Mouse (Mus musculus) midbrain, embryonic 12.5 days (tissue): Measurements from ENCODE around the gene Stk24. TPM values are rescaled to one million over a fixed set of nuclear protein-coding genes. Genes with fewer than 3 reads are reported as not detected.

Source experiments
- ATAC-seq: fragments of 200-750 bp; cut with Nextera tagmentation; 2 replicates; pipeline ENCODE4 v1.8.0; 2017; ENCODE audit warnings: low read depth, moderate TSS enrichment, moderate library complexity; ENCODE audit not compliant: low FRiP score
- H3K27ac ChIP-seq: fragments of 300-500 bp; sonication (generic); replicated peaks from 2 replicates; pipeline ENCODE4 v1.5.1; 2016; ENCODE audit warnings: mild to moderate bottlenecking
- H3K27me3 ChIP-seq: fragments of 300-500 bp; sonication (generic); 2 replicates; pipeline ENCODE4 v1.6.1; 2016; ENCODE audit warnings: mild to moderate bottlenecking
- H3K36me3 ChIP-seq: fragments of 300-500 bp; sonication (generic); 2 replicates; pipeline ENCODE4 v1.6.1; 2016
- H3K4me1 ChIP-seq: fragments of 300-500 bp; sonication (generic); 2 replicates; pipeline ENCODE4 v1.6.1; 2016
- H3K4me2 ChIP-seq: fragments of 300-500 bp; sonication (generic); replicated peaks from 2 replicates; pipeline ENCODE4 v1.6.1; 2016; ENCODE audit warnings: mild to moderate bottlenecking, moderate library complexity
- H3K4me3 ChIP-seq: fragments of 300-500 bp; sonication (generic); 2 replicates; pipeline ENCODE4 v1.5.1; 2016; ENCODE audit warnings: mild to moderate bottlenecking
- H3K9ac ChIP-seq: fragments of 300-500 bp; sonication (generic); replicated peaks from 2 replicates; pipeline ENCODE4 v1.6.1; 2016; ENCODE audit warnings: mild to moderate bottlenecking, moderate library complexity
- H3K9me3 ChIP-seq: fragments of 300-500 bp; sonication (generic); 2 replicates; pipeline ENCODE4 v1.6.1; 2016; ENCODE audit warnings: mild to moderate bottlenecking
- WGBS: fragments of 180-500 bp; shearing (Covaris S2); methylation state at CpG from one replicate; pipeline ENCODE4 v1.1.7; 2016; 5-methylcytosine and 5-hydroxymethylcytosine counted together
- polyA plus RNA-seq: library from polyadenylated mRNA; unstranded; fragments of >200 nt; fragmentation: Nextera tagmentation; extraction: Ambion mirVana; gene quantifications from 2 replicates; pipeline ENCODE4 v1.2.1, GENCODE M21; 2016

Stk24 gene
- polyA plus RNA-seq, 1 experiment from 2014 or later, result 41.1 TPM

- H3K27ac ChIP-seq, result no peak overlapping the region
- no peaks in the 10 kb centered on the region for H3K4me1 ChIP-seq
- WGBS, result 91% methylated on average over 5 of the region's 5 CpGs
- ATAC-seq, result no peak
- H3K36me3 ChIP-seq, result peaks cover 44% of the 10 kb centered on the region
- H3K27me3 ChIP-seq, result no peaks in the 10 kb centered on the region
- no peak overlapping the region for H3K4me2 ChIP-seq
- no peak overlapping the region for H3K9ac ChIP-seq
- no peak overlapping the region for H3K4me3 ChIP-seq
- no peaks in the 10 kb centered on the region for H3K9me3 ChIP-seq
Measured at GRCm38 (mm10) chr14:121298537-121298936, 81.3 kb downstream of the Stk24 start.

- Histone ChIP-seq H3K4me1 (no peaks in the 10 kb centered on the region), H3K27ac (no peak overlapping the region), H3K36me3 (peaks cover 55% of the 10 kb centered on the region), H3K9ac (no peak overlapping the region), H3K4me2 (no peak overlapping the region), H3K27me3 (no peaks in the 10 kb centered on the region), H3K4me3 (no peak overlapping the region), H3K9me3 (no peaks in the 10 kb centered on the region)
- ATAC-seq, result no peak
- WGBS, result 91% methylated on average over 6 of the region's 6 CpGs
Measured at GRCm38 (mm10) chr14:121297103-121297502, 82.7 kb downstream of the Stk24 start.

GRCm38 (mm10) chr14:121294484-121294883 is 85.3 kb downstream of the Stk24 start:
- Histone ChIP-seq H3K27me3 (no peaks in the 10 kb centered on the region), H3K9me3 (no peaks in the 10 kb centered on the region), H3K9ac (no peak overlapping the region), H3K36me3 (peaks cover 63% of the 10 kb centered on the region), H3K4me3 (no peak overlapping the region), H3K4me1 (no peaks in the 10 kb centered on the region), H3K4me2 (no peak overlapping the region), H3K27ac (no peak overlapping the region)
- WGBS, result 89% methylated on average over 12 of the region's 12 CpGs
- ATAC-seq, result no peak

- H3K36me3 ChIP-seq, result peaks cover 66% of the 10 kb centered on the region
- no peak for ATAC-seq
- H3K4me1 ChIP-seq, result no peaks in the 10 kb centered on the region
- no peaks in the 10 kb centered on the region for H3K27me3 ChIP-seq
- H3K4me3 ChIP-seq, result no peak overlapping the region
- no peak overlapping the region for H3K27ac ChIP-seq
- no peaks in the 10 kb centered on the region for H3K9me3 ChIP-seq
- WGBS, result 94% methylated on average over 3 of the region's 3 CpGs
- no peak overlapping the region for H3K4me2 ChIP-seq
- H3K9ac ChIP-seq, result no peak overlapping the region
Measured at GRCm38 (mm10) chr14:121292391-121292790, 87.4 kb downstream of the Stk24 start.

GRCm38 (mm10) chr14:121291881-121292280 is 87.9 kb downstream of the Stk24 start:
- Histone ChIP-seq H3K4me2 (no peak overlapping the region), H3K9me3 (no peaks in the 10 kb centered on the region), H3K27me3 (no peaks in the 10 kb centered on the region), H3K36me3 (peaks cover 67% of the 10 kb centered on the region), H3K9ac (no peak overlapping the region), H3K4me3 (no peak overlapping the region), H3K4me1 (no peaks in the 10 kb centered on the region), H3K27ac (no peak overlapping the region)
- ATAC-seq, result no peak
- WGBS, result 83% methylated on average over 8 of the region's 8 CpGs

- no peak for ATAC-seq
- H3K9ac ChIP-seq, result no peak overlapping the region
- WGBS, result 95% methylated on average over 14 of the region's 14 CpGs
- H3K27me3 ChIP-seq, result no peaks in the 10 kb centered on the region
- no peaks in the 10 kb centered on the region for H3K4me1 ChIP-seq
- no peaks in the 10 kb centered on the region for H3K9me3 ChIP-seq
- peaks cover 74% of the 10 kb centered on the region for H3K36me3 ChIP-seq
- no peak overlapping the region for H3K4me3 ChIP-seq
- H3K4me2 ChIP-seq, result no peak overlapping the region
- no peak overlapping the region for H3K27ac ChIP-seq
Measured at GRCm38 (mm10) chr14:121285379-121286120, 94.3 kb downstream of the Stk24 start.

- Histone ChIP-seq H3K27ac (no peak overlapping the region), H3K27me3 (no peaks in the 10 kb centered on the region), H3K4me3 (no peak overlapping the region), H3K9ac (no peak overlapping the region), H3K4me1 (no peaks in the 10 kb centered on the region), H3K36me3 (peaks cover 61% of the 10 kb centered on the region), H3K4me2 (no peak overlapping the region), H3K9me3 (no peaks in the 10 kb centered on the region)
- no peak for ATAC-seq
Measured at GRCm38 (mm10) chr14:121281336-121281710, 98.5 kb downstream of the Stk24 start.

- 87% methylated on average over 16 of the region's 16 CpGs for WGBS
- H3K36me3 ChIP-seq, result peaks cover 61% of the 10 kb centered on the region
- no peak overlapping the region for H3K9ac ChIP-seq
- no peaks in the 10 kb centered on the region for H3K9me3 ChIP-seq
- H3K4me3 ChIP-seq, result no peak overlapping the region
- H3K27ac ChIP-seq, result no peak overlapping the region
- no peak for ATAC-seq
- no peaks in the 10 kb centered on the region for H3K4me1 ChIP-seq
- no peaks in the 10 kb centered on the region for H3K27me3 ChIP-seq
- no peak overlapping the region for H3K4me2 ChIP-seq
Measured at GRCm38 (mm10) chr14:121280601-121281335, 99.0 kb downstream of the Stk24 start.

- Histone ChIP-seq H3K27me3 (no peaks in the 10 kb centered on the region), H3K27ac (no peak overlapping the region), H3K9me3 (no peaks in the 10 kb centered on the region), H3K4me3 (no peak overlapping the region), H3K36me3 (peaks cover 63% of the 10 kb centered on the region), H3K4me2 (no peak overlapping the region), H3K9ac (no peak overlapping the region), H3K4me1 (no peaks in the 10 kb centered on the region)
- WGBS, result 37% methylated on average over 6 of the region's 6 CpGs
- peak; percentile 74 for ATAC-seq
Measured at GRCm38 (mm10) chr14:121279106-121279505, 100.7 kb downstream of the Stk24 start.

- H3K27ac ChIP-seq, result no peak overlapping the region
- H3K4me1 ChIP-seq, result no peaks in the 10 kb centered on the region
- peaks cover 58% of the 10 kb centered on the region for H3K36me3 ChIP-seq
- no peaks in the 10 kb centered on the region for H3K9me3 ChIP-seq
- H3K9ac ChIP-seq, result no peak overlapping the region
- H3K27me3 ChIP-seq, result no peaks in the 10 kb centered on the region
- H3K4me2 ChIP-seq, result no peak overlapping the region
- no peak overlapping the region for H3K4me3 ChIP-seq
- no peak for ATAC-seq
- 91% methylated on average over 10 of the region's 10 CpGs for WGBS
Measured at GRCm38 (mm10) chr14:121276016-121276415, 103.8 kb downstream of the Stk24 start.

GRCm38 (mm10) chr14:121274985-121275384 is 104.8 kb downstream of the Stk24 start:
- ATAC-seq, result no peak
- WGBS, result 93% methylated on average over 12 of the region's 12 CpGs
- Histone ChIP-seq H3K27ac (no peak overlapping the region), H3K4me1 (no peaks in the 10 kb centered on the region), H3K4me2 (no peak overlapping the region), H3K9me3 (no peaks in the 10 kb centered on the region), H3K9ac (no peak overlapping the region), H3K36me3 (peaks cover 53% of the 10 kb centered on the region), H3K27me3 (no peaks in the 10 kb centered on the region), H3K4me3 (no peak overlapping the region)

- WGBS, result 86% methylated on average over 6 of the region's 6 CpGs
Measured at GRCm38 (mm10) chr14:121270490-121270889, 109.3 kb downstream of the Stk24 start.

More at GRCm38 (mm10) chr14:121270490-121270889, 109.3 kb downstream of the Stk24 start:
- H3K36me3 ChIP-seq, result peaks cover 39% of the 10 kb centered on the region
- H3K4me3 ChIP-seq, result no peak overlapping the region
- no peak for ATAC-seq
- no peaks in the 10 kb centered on the region for H3K9me3 ChIP-seq
- H3K4me1 ChIP-seq, result no peaks in the 10 kb centered on the region
- no peak overlapping the region for H3K27ac ChIP-seq
- H3K4me2 ChIP-seq, result no peak overlapping the region
- no peak overlapping the region for H3K9ac ChIP-seq
- no peaks in the 10 kb centered on the region for H3K27me3 ChIP-seq
